Mouse (Mus musculus): ENCODE measurements around the gene Ddb1. TPM values are rescaled to one million over a fixed set of nuclear protein-coding genes. Genes with fewer than 3 reads are reported as not detected.

Gene Ddb1
- polyA plus RNA-seq, 1 experiment = 120 TPM

- H3K27ac ChIP-seq (ENCODE audit: insufficient read depth, low read length) = 0 out of 2 replicates have a peak overlapping the region, but pooled peaks have one; percentile 32
- peak overlapping the region; percentile 82 for H3K4me3 ChIP-seq (ENCODE audit: insufficient read depth, low read length)
- no peak for TF ChIP-seq CTCF (IDR thresholded peaks at IDR 0.05; ENCODE audit: extremely low read depth, insufficient read depth, low read length)
- TF ChIP-seq POLR2A (IDR thresholded peaks at IDR 0.05; ENCODE audit: extremely low read depth, insufficient read depth, low read length) = no peak
- peaks cover 2% of the 10 kb centered on the region; the same call in 1 of the 2 replicates for H3K4me1 ChIP-seq (ENCODE audit: control insufficient read depth, insufficient read depth, low read length)
These were observed 935 bp downstream of the Ddb1 start for GRCm38 (mm10) chr19:10605901-10606622.

GRCm38 (mm10) chr19:10608573-10609240 lies 3.6 kb downstream of the Ddb1 start:
- Histone ChIP-seq H3K4me1 (ENCODE audit: control insufficient read depth, insufficient read depth, low read length) (no peaks in the 10 kb centered on the region; the same call in 1 of the 2 replicates), H3K27ac (ENCODE audit: insufficient read depth, low read length) (no peak overlapping the region), H3K4me3 (ENCODE audit: insufficient read depth, low read length) (no peak overlapping the region)
- TF ChIP-seq POLR2A (IDR thresholded peaks at IDR 0.05; ENCODE audit: extremely low read depth, insufficient read depth, low read length) (no peak), CTCF (IDR thresholded peaks at IDR 0.05; ENCODE audit: extremely low read depth, insufficient read depth, low read length) (no peak)

- Histone ChIP-seq H3K4me1 (ENCODE audit: control insufficient read depth, insufficient read depth, low read length) (0 out of 2 replicates have a peak, but pooled peaks cover 1% of the 10 kb centered on the region), H3K27ac (ENCODE audit: insufficient read depth, low read length) (no peak within 1 kb of the TSS), H3K4me3 (ENCODE audit: insufficient read depth, low read length) (peak within 1 kb of the TSS; percentile 47)
- no peak for TF ChIP-seq POLR2A (IDR thresholded peaks at IDR 0.05; ENCODE audit: extremely low read depth, insufficient read depth, low read length)
- no peak for TF ChIP-seq CTCF (IDR thresholded peaks at IDR 0.05; ENCODE audit: extremely low read depth, insufficient read depth, low read length)
These were observed 29.2 kb downstream of the Ddb1 start, which contains the start of gene Vwce for GRCm38 (mm10) chr19:10634106-10634871. TSS of gene Vwce (plus strand) at chr19:10634213.

GRCm38 (mm10) chr19:10634872-10635318 lies 29.8 kb downstream of the Ddb1 start:
- Histone ChIP-seq H3K27ac (ENCODE audit: insufficient read depth, low read length) (no peak overlapping the region), H3K4me1 (ENCODE audit: control insufficient read depth, insufficient read depth, low read length) (no peaks in the 10 kb centered on the region), H3K4me3 (ENCODE audit: insufficient read depth, low read length) (peak overlapping the region; percentile 47)
- no peak for TF ChIP-seq CTCF (IDR thresholded peaks at IDR 0.05; ENCODE audit: extremely low read depth, insufficient read depth, low read length)
- TF ChIP-seq POLR2A (IDR thresholded peaks at IDR 0.05; ENCODE audit: extremely low read depth, insufficient read depth, low read length) = peak; percentile 68; the same call in 1 of the 2 replicates

- no peak for TF ChIP-seq CTCF (IDR thresholded peaks at IDR 0.05; ENCODE audit: extremely low read depth, insufficient read depth, low read length)
- TF ChIP-seq POLR2A (IDR thresholded peaks at IDR 0.05; ENCODE audit: extremely low read depth, insufficient read depth, low read length) = no peak
- no peaks in the 10 kb centered on the region for H3K4me1 ChIP-seq (ENCODE audit: control insufficient read depth, insufficient read depth, low read length)
- H3K4me3 ChIP-seq (ENCODE audit: insufficient read depth, low read length) = no peak overlapping the region
- no peak overlapping the region for H3K27ac ChIP-seq (ENCODE audit: insufficient read depth, low read length)
These were observed 32.7 kb downstream of the Ddb1 start for GRCm38 (mm10) chr19:10637840-10638239.

- Histone ChIP-seq H3K4me1 (ENCODE audit: control insufficient read depth, insufficient read depth, low read length) (no peaks in the 10 kb centered on the region), H3K27ac (ENCODE audit: insufficient read depth, low read length) (no peak overlapping the region), H3K4me3 (ENCODE audit: insufficient read depth, low read length) (no peak overlapping the region)
- no peak for TF ChIP-seq CTCF (IDR thresholded peaks at IDR 0.05; ENCODE audit: extremely low read depth, insufficient read depth, low read length)
- TF ChIP-seq POLR2A (IDR thresholded peaks at IDR 0.05; ENCODE audit: extremely low read depth, insufficient read depth, low read length) = no peak
These were observed 35.0 kb downstream of the Ddb1 start for GRCm38 (mm10) chr19:10640080-10640479.

- Histone ChIP-seq H3K27ac (ENCODE audit: insufficient read depth, low read length) (no peak overlapping the region), H3K4me3 (ENCODE audit: insufficient read depth, low read length) (no peak overlapping the region), H3K4me1 (ENCODE audit: control insufficient read depth, insufficient read depth, low read length) (no peaks in the 10 kb centered on the region)
- no peak for TF ChIP-seq POLR2A (IDR thresholded peaks at IDR 0.05; ENCODE audit: extremely low read depth, insufficient read depth, low read length)
These were observed 35.7 kb downstream of the Ddb1 start for GRCm38 (mm10) chr19:10640589-10641378.

GRCm38 (mm10) chr19:10645616-10646015 lies 40.5 kb downstream of the Ddb1 start:
- TF ChIP-seq POLR2A (IDR thresholded peaks at IDR 0.05; ENCODE audit: extremely low read depth, insufficient read depth, low read length) (no peak), CTCF (IDR thresholded peaks at IDR 0.05; ENCODE audit: extremely low read depth, insufficient read depth, low read length) (no peak)
- no peaks in the 10 kb centered on the region for H3K4me1 ChIP-seq (ENCODE audit: control insufficient read depth, insufficient read depth, low read length)
- H3K27ac ChIP-seq (ENCODE audit: insufficient read depth, low read length) = no peak overlapping the region

GRCm38 (mm10) chr19:10648156-10648555 lies 43.0 kb downstream of the Ddb1 start:
- Histone ChIP-seq H3K4me1 (ENCODE audit: control insufficient read depth, insufficient read depth, low read length) (no peaks in the 10 kb centered on the region), H3K4me3 (ENCODE audit: insufficient read depth, low read length) (no peak overlapping the region), H3K27ac (ENCODE audit: insufficient read depth, low read length) (no peak overlapping the region)
- TF ChIP-seq POLR2A (IDR thresholded peaks at IDR 0.05; ENCODE audit: extremely low read depth, insufficient read depth, low read length) (no peak), CTCF (IDR thresholded peaks at IDR 0.05; ENCODE audit: extremely low read depth, insufficient read depth, low read length) (no peak)

More at GRCm38 (mm10) chr19:10645616-10646015, 40.5 kb downstream of the Ddb1 start:
- no peak overlapping the region for H3K4me3 ChIP-seq (ENCODE audit: insufficient read depth, low read length)
